Mouse (Mus musculus) B cell, adult (primary cell): ENCODE measurements around the gene Olfr331. TPM values are rescaled to one million over a fixed set of nuclear protein-coding genes. Genes with fewer than 3 reads are reported as not detected.

Experiments
- total RNA-seq: library from RNA; stranded (reverse); gene quantifications from 4 replicates; pipeline ENCODE4 v1.2.4, GENCODE M21; 2023; ENCODE audit not compliant: inconsistent age

Olfr331 gene
- total RNA-seq = not detected in 4 replicates

GRCm38 (mm10) chr11:58502472-58502871 is at the start of gene Olfr331:
Gene Olfr331, minus strand, starts transcription at chr11:58502572.

DNA sequence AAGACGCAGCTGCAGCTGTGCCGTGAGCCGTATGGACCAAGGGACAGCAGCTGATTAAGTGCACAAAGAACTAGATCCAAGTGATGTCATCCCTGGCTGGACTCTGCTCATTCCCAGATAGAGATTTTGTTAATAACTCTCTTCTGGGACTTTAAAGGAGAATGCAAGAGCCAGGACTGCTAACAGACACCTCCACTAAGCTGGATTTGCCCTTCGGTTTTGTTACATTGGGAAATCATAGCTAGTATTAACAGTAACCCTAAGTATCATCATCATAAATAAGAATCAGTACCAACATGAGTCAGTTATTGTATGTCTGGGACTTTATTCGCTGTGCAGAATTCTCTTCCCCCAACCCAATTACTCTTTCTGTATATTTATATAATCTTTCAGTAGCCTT is 44.0 kb upstream of the Olfr331 start, which contains the start of gene Olfr329-ps:
Gene Olfr329-ps, minus strand, starts transcription at position 101 of the 400 bp plus-strand sequence.

GRCm38 (mm10) chr11:58534736-58535135 is 32.4 kb upstream of the Olfr331 start, which contains the start of gene Olfr330:
Gene Olfr330, minus strand, starts transcription at chr11:58534836.

GRCm38 (mm10) chr11:58492455-58492854 is 9.9 kb downstream of the Olfr331 start, which contains the start of gene Olfr332:
Gene Olfr332, minus strand, starts transcription at chr11:58492555.

GRCm38 (mm10) chr11:58462170-58462569 is 40.2 kb downstream of the Olfr331 start, which contains the start of gene Olfr30:
Gene Olfr30, minus strand, starts transcription at chr11:58462270.

DNA sequence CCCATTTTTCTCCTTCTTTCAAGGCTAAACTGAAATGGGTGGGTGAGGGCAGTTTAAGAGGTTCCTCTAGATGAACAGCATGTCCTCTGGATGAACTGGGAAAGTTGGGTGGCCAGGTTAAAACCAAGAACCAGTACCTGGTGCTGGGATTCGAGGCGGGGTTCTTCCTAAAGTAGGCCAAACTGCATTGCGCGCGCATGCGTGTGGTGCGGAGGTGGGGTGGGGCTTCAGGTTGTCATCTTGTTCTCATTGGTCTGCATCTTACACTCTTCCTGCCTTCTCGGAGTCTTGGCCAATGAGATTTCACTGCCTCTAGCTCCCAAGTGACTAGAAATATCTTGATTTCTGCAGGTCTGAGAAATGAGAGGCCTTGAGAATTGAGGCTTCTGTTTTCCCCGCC is 49.6 kb downstream of the Olfr331 start, which contains the start of gene Lypd9:
Gene Lypd9, minus strand, starts transcription at position 165 of the 400 bp plus-strand sequence.

Other genes with a start within 250 kb of the Olfr331 start
- gene 4930438A08Rik, start 227.8 kb downstream of the Olfr331 start, total RNA-seq = not detected in 4 replicates
- gene Zfp692, start 195.5 kb downstream of the Olfr331 start, total RNA-seq = 29.9 to 31.8 TPM (median 30.8 TPM) in 4 replicates
- gene Zfp672, start 172.2 kb downstream of the Olfr331 start, total RNA-seq = 26.9 to 29.1 TPM (median 27.9 TPM) in 4 replicates
- gene Sh3bp5l, start 171.8 kb downstream of the Olfr331 start, total RNA-seq = 20.2 to 31.2 TPM (median 22.2 TPM) in 4 replicates
- gene Lypd8, start 123.5 kb downstream of the Olfr331 start, total RNA-seq = not detected in 4 replicates
- gene 1810065E05Rik, start 81.5 kb downstream of the Olfr331 start, total RNA-seq = not detected in 4 replicates
- not detected in 4 replicates for gene Gm12253, start 70.0 kb downstream of the Olfr331 start, total RNA-seq
- not detected in 4 replicates for gene Lypd9, start 49.6 kb downstream of the Olfr331 start, total RNA-seq
- gene Olfr30, start 40.3 kb downstream of the Olfr331 start, total RNA-seq = not detected in 4 replicates
- gene Olfr332, start 10.0 kb downstream of the Olfr331 start, total RNA-seq = not detected in 4 replicates
- gene Olfr330, start 32.3 kb upstream of the Olfr331 start, total RNA-seq = not detected in 4 replicates
- gene Olfr329-ps, start 43.9 kb upstream of the Olfr331 start, total RNA-seq = not detected in 4 replicates
- 0.19 TPM in 1 of 4 replicates, not detected in the others for gene Olfr328, start 53.1 kb upstream of the Olfr331 start, total RNA-seq
- gene Olfr224, start 68.0 kb upstream of the Olfr331 start, total RNA-seq = not detected in 4 replicates
- gene Olfr325, start 75.2 kb upstream of the Olfr331 start, total RNA-seq = not detected in 4 replicates
- not detected in 4 replicates for gene Olfr324, start 92.5 kb upstream of the Olfr331 start, total RNA-seq
- gene 2210407C18Rik, start 113.5 kb upstream of the Olfr331 start, total RNA-seq = not detected in 4 replicates
- gene Olfr323, start 127.9 kb upstream of the Olfr331 start, total RNA-seq = not detected in 4 replicates
- not detected in 4 replicates for gene Trim58, start 137.9 kb upstream of the Olfr331 start, total RNA-seq
- not detected in 4 replicates for gene Olfr322, start 156.2 kb upstream of the Olfr331 start, total RNA-seq
- not detected in 4 replicates for gene Olfr320, start 178.5 kb upstream of the Olfr331 start, total RNA-seq
- gene Olfr319, start 196.6 kb upstream of the Olfr331 start, total RNA-seq = not detected in 4 replicates
- gene Olfr318, start 221.4 kb upstream of the Olfr331 start, total RNA-seq = 0.58 to 0.96 TPM (median 0.68 TPM) in 4 replicates
- not detected in 4 replicates for gene Olfr317, start 236.6 kb upstream of the Olfr331 start, total RNA-seq